Mouse (Mus musculus) midbrain, embryonic 16.5 days (tissue): ENCODE data around the gene Vwa8. TPM values are rescaled to one million over a fixed set of nuclear protein-coding genes. Genes with fewer than 3 reads are reported as not detected.

Experiments used
- ATAC-seq: fragments of 200-750 bp; cut with Nextera tagmentation; 2 replicates; pipeline ENCODE4 v1.8.0; 2017; ENCODE audit warnings: moderate TSS enrichment
- H3K27ac ChIP-seq: fragments of 300-500 bp; sonication (generic); 2 replicates; pipeline ENCODE4 v1.5.1; 2014; ENCODE audit warnings: mild to moderate bottlenecking, low read length, mixed read lengths
- H3K27me3 ChIP-seq: fragments of 300-500 bp; sonication (generic); 2 replicates; pipeline ENCODE4 v1.6.1; 2014; ENCODE audit warnings: low read depth, low read length, mixed read lengths; ENCODE audit not compliant: control insufficient read depth, insufficient read depth
- H3K36me3 ChIP-seq: fragments of 300-500 bp; sonication (generic); 2 replicates; pipeline ENCODE4 v1.6.1; 2014; ENCODE audit warnings: mild to moderate bottlenecking, low read length, moderate library complexity, mixed read lengths; ENCODE audit not compliant: control insufficient read depth, insufficient read depth
- H3K4me1 ChIP-seq: fragments of 300-500 bp; sonication (generic); 2 replicates; pipeline ENCODE4 v1.6.1; 2014; ENCODE audit warnings: mild to moderate bottlenecking, low read length, mixed read lengths; ENCODE audit not compliant: control insufficient read depth, insufficient read depth
- H3K4me2 ChIP-seq: fragments of 300-500 bp; sonication (generic); 2 replicates; pipeline ENCODE4 v1.6.1; 2014; ENCODE audit warnings: mild to moderate bottlenecking, low read length, mixed read lengths
- H3K4me3 ChIP-seq: fragments of 300-500 bp; sonication (generic); 2 replicates; pipeline ENCODE4 v1.5.1; 2014; ENCODE audit warnings: low read depth, mild to moderate bottlenecking, low read length, moderate library complexity, mixed read lengths
- H3K9ac ChIP-seq: fragments of 300-500 bp; sonication (generic); 2 replicates; pipeline ENCODE4 v1.6.1; 2014; ENCODE audit warnings: low read depth, low read length, mixed read lengths
- H3K9me3 ChIP-seq: fragments of 300-500 bp; sonication (generic); replicated peaks from 2 replicates; pipeline ENCODE4 v1.6.1; 2014; ENCODE audit warnings: mild to moderate bottlenecking, low read length, mixed read lengths; ENCODE audit not compliant: control insufficient read depth, poor library complexity, severe bottlenecking
- WGBS: fragments of 180-500 bp; shearing (Covaris S2); extraction: QIAGEN DNeasy Blood & Tissue Kit; methylation state at CpG from one replicate; pipeline ENCODE4 v1.1.7; 2014; 5-methylcytosine and 5-hydroxymethylcytosine counted together
- polyA plus RNA-seq: library from polyadenylated mRNA; unstranded; fragments of >200 nt; fragmentation: Nextera tagmentation; extraction: Ambion mirVana; gene quantifications from 2 replicates; pipeline ENCODE4 v1.2.1, GENCODE M21; 2015

Vwa8 gene
- polyA plus RNA-seq, 1 experiment from 2014 or later, result 7.3 TPM

DNA sequence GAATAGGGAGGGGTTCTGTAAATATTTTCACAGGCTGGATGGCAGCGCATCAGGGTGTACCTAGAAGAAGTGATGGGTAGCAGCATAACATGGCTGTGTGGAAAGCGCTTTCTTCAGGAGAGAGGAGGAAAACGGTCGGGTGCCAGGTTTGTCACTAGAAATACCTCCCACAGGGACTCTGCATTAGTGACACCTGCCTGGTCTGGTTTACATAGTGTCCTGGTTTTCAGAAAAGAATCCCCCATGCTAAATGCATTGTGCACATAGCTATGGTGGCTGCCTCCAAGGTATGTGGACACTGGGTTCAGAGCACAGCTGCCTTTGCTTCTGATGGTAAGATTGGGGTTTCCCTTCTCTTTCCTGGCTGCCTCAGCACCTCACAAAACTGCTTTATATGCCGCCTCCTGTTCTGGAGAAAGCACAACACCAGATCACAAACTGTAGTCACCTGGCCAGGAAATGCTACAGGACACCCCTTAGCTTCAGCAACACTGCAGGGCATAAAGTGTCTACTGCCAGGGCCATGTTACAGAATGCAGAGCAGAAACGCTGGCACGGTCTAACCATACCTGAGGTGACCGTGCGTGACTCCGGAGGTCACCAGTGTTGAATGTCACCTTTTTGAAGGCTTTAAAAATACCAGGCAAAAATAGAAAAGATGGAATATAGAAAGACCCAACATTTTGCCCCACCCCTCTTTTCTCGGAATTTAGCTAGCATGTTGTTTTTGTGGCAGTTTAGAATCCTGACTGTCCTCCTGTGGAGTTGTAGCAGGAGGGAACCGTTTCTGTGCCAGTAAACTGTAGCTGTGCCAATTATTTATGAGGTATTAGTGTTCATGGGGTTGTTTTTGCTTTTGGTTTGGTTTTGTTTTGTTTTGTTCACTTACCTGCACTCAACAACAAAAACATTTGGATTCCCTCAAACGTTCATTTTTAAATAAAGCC lies 295.7 kb downstream of the Vwa8 start:
- no peak overlapping the region for H3K4me3 ChIP-seq
- WGBS, result 88% methylated on average over 13 of the region's 13 CpGs

DNA sequence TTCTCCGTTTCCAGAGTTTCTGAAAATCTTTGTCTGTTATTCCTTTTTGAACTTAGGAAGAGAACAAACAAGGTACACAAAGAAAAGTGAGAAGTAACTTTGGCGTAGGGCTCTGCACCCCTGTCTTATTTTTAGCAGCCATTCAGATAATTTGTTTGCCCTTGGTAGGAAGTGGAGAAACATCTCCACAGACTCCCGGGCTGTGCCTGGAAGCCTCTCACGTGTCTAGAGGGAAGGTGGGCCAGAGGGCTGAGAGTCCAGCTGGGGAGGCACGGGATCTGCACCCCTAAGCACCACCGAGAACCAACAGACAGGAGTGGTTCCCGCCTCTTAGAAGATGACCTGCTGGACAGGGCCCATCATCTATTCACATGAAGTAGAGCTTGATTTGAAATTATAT lies 302.9 kb downstream of the Vwa8 start:
- Histone ChIP-seq H3K4me3 (no peak overlapping the region), H3K27ac (no peak overlapping the region)
- 93% methylated on average over 7 of the region's 7 CpGs for WGBS

More for the DNA sequence above, 295.7 kb downstream of the Vwa8 start:
- H3K9ac ChIP-seq, result no peak overlapping the region
- H3K36me3 ChIP-seq, result no peaks in the 10 kb centered on the region
- H3K9me3 ChIP-seq, result no peaks in the 10 kb centered on the region
- no peak for ATAC-seq
- H3K27ac ChIP-seq, result no peak overlapping the region
- H3K4me2 ChIP-seq, result no peak overlapping the region
- H3K27me3 ChIP-seq, result no peaks in the 10 kb centered on the region
- peaks cover 10% of the 10 kb centered on the region; the same call in 1 of the 2 replicates for H3K4me1 ChIP-seq

GRCm38 (mm10) chr14:79153896-79154295 lies 305.0 kb downstream of the Vwa8 start:
- Histone ChIP-seq H3K36me3 (no peaks in the 10 kb centered on the region), H3K27me3 (no peaks in the 10 kb centered on the region), H3K9me3 (no peaks in the 10 kb centered on the region), H3K4me2 (no peak overlapping the region), H3K9ac (no peak overlapping the region), H3K27ac (no peak overlapping the region), H3K4me1 (no peaks in the 10 kb centered on the region), H3K4me3 (no peak overlapping the region)
- WGBS, result 90% methylated on average over 6 of the region's 6 CpGs
- no peak for ATAC-seq

More for the DNA sequence above, 302.9 kb downstream of the Vwa8 start:
- Histone ChIP-seq H3K36me3 (no peaks in the 10 kb centered on the region), H3K9me3 (no peaks in the 10 kb centered on the region), H3K4me2 (no peak overlapping the region), H3K9ac (no peak overlapping the region), H3K27me3 (no peaks in the 10 kb centered on the region), H3K4me1 (no peaks in the 10 kb centered on the region)
- ATAC-seq, result no peak

DNA sequence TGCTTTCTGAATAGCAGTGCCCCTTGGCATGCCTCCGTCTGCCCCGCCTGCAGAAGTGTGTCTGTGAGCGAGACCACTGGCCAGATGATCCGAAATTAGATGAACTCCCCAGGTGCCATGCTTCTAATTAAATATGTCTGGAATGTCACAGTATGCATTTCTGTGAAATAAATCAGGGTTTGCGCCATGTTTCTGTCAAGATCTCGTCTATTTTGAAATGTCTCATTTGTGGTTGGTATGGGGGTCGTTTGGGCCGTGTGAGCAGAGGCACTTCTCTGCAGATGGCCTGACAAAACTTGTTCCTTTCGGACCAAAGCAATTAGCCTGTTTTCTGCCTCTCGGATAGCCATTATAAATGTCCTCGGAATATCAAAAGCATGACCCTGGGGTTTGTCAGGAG lies 306.1 kb downstream of the Vwa8 start:
- Histone ChIP-seq H3K4me3 (no peak overlapping the region), H3K27me3 (no peaks in the 10 kb centered on the region), H3K9me3 (no peaks in the 10 kb centered on the region), H3K4me1 (no peaks in the 10 kb centered on the region), H3K9ac (no peak overlapping the region), H3K27ac (no peak overlapping the region), H3K36me3 (no peaks in the 10 kb centered on the region), H3K4me2 (no peak overlapping the region)
- no peak for ATAC-seq
- 70% methylated on average over 11 of the region's 11 CpGs for WGBS

GRCm38 (mm10) chr14:79156526-79157411 lies 307.9 kb downstream of the Vwa8 start:
- no peaks in the 10 kb centered on the region for H3K36me3 ChIP-seq
- H3K27me3 ChIP-seq, result no peaks in the 10 kb centered on the region
- WGBS, result 79% methylated on average over 10 of the region's 10 CpGs
- no peaks in the 10 kb centered on the region for H3K9me3 ChIP-seq
- H3K9ac ChIP-seq, result no peak overlapping the region
- ATAC-seq, result no peak
- no peak overlapping the region for H3K4me3 ChIP-seq
- H3K4me1 ChIP-seq, result no peaks in the 10 kb centered on the region
- no peak overlapping the region for H3K27ac ChIP-seq
- H3K4me2 ChIP-seq, result no peak overlapping the region

- Histone ChIP-seq H3K4me1 (no peaks in the 10 kb centered on the region), H3K9me3 (no peaks in the 10 kb centered on the region), H3K9ac (no peak overlapping the region), H3K36me3 (no peaks in the 10 kb centered on the region), H3K27ac (no peak overlapping the region; the same call in 1 of the 2 replicates), H3K4me3 (no peak overlapping the region), H3K27me3 (no peaks in the 10 kb centered on the region), H3K4me2 (no peak overlapping the region)
- WGBS, result 59% methylated on average over 16 of the region's 17 CpGs
- ATAC-seq, result 0 out of 2 replicates have a peak, but pooled peaks have one; percentile 40
Measured at GRCm38 (mm10) chr14:79157451-79158218, 308.8 kb downstream of the Vwa8 start.

DNA sequence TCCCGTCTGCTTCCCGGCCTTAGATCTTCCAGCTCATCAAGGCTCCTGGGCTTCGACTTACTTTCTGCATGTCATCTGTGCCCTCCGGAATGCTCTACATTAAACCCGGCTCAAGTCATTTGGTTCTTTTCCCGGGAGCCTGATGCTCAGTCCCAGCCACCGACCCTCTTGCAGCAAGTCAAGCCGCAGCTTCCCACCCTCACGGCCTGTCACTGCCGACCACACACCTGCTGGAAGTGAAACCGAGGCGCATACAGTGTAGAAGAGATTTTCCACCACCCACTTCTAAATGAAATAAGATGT lies 309.3 kb downstream of the Vwa8 start:
- no peak for ATAC-seq
- Histone ChIP-seq H3K9ac (no peak overlapping the region), H3K36me3 (no peaks in the 10 kb centered on the region), H3K9me3 (no peaks in the 10 kb centered on the region), H3K27ac (no peak overlapping the region; the same call in 1 of the 2 replicates), H3K27me3 (no peaks in the 10 kb centered on the region), H3K4me3 (no peak overlapping the region), H3K4me1 (no peaks in the 10 kb centered on the region), H3K4me2 (no peak overlapping the region)
- 85% methylated on average over 12 of the region's 12 CpGs for WGBS

DNA sequence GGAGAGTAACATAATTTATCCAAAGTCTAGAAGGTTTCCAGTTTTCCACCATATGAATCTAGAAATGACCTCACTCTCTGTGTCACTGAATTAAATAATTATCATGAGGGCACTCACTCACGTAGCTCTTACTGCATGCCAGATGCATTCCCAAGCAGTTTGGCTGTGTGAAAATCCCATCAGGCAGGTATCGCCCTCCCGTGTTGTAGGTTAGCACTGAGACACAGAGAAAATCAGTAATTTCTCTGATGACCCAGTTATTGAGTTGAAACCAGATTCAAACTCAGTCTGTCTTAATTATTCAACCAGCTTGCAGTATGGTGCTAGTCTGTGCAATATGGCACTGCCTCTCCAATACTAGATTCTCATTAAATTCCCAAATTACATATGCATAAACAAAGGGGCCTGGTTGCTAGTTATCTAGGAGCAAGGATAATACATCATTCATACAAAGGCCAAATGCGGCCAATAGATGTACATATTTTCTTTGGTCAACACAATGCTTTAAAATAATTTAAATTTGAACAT lies 309.9 kb downstream of the Vwa8 start:
- 81% methylated on average over 4 of the region's 4 CpGs for WGBS
- no peak overlapping the region for H3K27ac ChIP-seq
- no peak for ATAC-seq

More for the DNA sequence above, 309.9 kb downstream of the Vwa8 start:
- no peaks in the 10 kb centered on the region for H3K9me3 ChIP-seq
- H3K4me3 ChIP-seq, result no peak overlapping the region
- H3K9ac ChIP-seq, result no peak overlapping the region
- H3K4me2 ChIP-seq, result no peak overlapping the region
- no peaks in the 10 kb centered on the region for H3K27me3 ChIP-seq
- no peaks in the 10 kb centered on the region for H3K36me3 ChIP-seq
- no peaks in the 10 kb centered on the region for H3K4me1 ChIP-seq
